Mouse (Mus musculus) spleen, adult 2 months (tissue): ENCODE measurements around the gene Epyc.

ENCODE experiments used
- CTCF ChIP-seq: fragments of 200-500 bp; IDR thresholded peaks from 2 replicates; pipeline ENCODE4 v1.5.1; 2011; ENCODE audit warnings: mild to moderate bottlenecking, inconsistent platforms; ENCODE audit not compliant: insufficient read depth, insufficient read length, insufficient replicate concordance; ENCODE audit errors: extremely low read depth
- POLR2A ChIP-seq: fragments of 200-500 bp; IDR thresholded peaks from 2 replicates; pipeline ENCODE4 v1.6.1; 2011; ENCODE audit warnings: low read depth, low read length, inconsistent platforms

- TF ChIP-seq CTCF (no peak), POLR2A (no peak)
Measured at GRCm38 (mm10) chr10:97715289-97715906, 71.5 kb downstream of the Epyc start.
